Mouse (Mus musculus) kidney, postnatal 25 days (tissue): ENCODE results near the gene Gpr152.
"Not testable (repeated sequence)": the region's sequence is repeated elsewhere in the genome, so short reads cannot be mapped to it uniquely, and the experiment has no call there.

Experiments
- DNase-seq, 2 experiments: peaks; one replicate each; pipeline ENCODE4 v3.0.0; 2021; ENCODE audit warnings: mixed read lengths in 2 of 2

Gene Gpr152

DNA sequence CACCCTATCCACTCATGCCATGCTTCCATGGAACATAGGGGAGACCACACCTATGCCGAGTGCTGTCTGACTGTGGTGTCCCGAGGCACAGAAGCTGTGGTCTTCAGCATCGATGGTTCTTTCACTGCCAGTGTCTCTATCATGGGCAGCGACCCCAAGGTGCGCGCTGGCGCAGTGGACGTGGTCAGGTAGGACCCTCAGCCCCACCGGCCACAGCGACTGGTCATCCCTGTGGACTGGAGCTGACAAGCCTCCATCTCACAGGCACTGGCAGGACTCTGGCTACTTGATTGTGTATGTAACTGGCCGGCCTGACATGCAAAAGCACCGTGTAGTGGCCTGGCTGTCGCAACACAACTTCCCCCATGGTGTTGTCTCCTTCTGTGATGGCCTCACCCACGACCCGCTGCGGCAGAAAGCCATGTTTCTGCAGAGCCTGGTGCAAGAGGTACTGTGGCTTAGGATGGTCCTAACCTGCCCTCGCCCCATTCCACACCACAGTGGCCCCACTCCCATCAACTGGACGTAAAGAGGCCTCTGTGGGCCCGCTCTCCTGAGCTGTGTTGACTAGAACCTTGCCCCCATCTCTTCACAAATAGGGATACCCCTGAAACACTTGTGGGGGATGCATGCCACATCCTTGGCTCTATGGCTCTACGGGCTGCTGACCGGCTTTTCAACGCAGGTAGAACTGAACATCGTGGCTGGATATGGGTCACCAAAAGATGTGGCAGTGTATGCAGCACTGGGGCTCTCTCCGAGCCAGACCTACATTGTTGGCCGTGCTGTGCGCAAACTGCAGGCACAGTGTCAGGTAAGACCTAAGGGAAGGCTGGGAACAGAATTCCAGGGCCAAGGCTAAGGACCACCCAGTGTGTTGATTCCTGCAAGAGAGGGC lies 27.3 kb upstream of the Gpr152 start:
- DNase-seq = no peak

GRCm38 (mm10) chr19:4113186-4113805 lies 26.3 kb upstream of the Gpr152 start:
- DNase-seq = peak; percentile 91 to 93

GRCm38 (mm10) chr19:4113806-4114230 lies 25.8 kb upstream of the Gpr152 start:
- DNase-seq = peak; percentile 42 to 81

DNA sequence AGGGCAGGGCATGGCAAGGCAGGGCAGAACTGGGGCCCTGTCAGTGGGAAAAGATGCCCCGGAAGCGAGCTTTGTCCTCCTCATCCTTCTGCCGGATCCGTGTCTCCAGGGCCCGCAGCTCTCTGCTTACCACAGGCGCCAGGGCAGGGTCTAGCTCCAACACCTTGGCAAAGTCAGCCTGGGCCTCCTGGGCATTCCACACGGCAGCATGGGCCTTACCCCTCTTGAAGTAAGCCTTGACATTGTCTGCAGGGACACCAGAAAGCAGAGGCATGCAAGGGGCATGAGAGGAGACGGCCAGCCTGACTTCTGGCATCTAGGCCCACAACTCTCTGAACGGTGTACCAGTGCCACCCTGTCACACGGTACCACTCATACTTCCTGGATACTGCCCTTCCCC lies 25.0 kb upstream of the Gpr152 start:
- DNase-seq = peak in 1 of 2 experiments; percentile 35

DNA sequence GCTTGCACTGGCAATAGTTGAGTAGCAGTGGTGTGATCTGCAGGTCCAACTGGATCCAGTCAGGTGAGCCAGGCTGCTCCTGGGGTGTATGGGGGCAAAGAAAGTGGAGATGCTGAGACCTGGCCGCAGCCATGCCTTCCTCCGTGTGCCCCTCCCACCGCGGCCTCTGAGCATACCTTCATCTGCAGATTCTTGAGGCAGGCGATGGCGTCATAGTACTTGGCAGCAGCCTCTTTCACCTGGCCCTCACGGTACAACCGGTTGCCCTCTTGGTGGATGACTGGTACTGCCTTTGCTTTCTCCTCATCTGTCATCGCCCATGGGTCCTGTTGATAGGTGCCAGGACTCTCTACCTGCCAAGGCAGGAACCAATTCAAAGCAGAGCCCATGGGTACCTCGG lies 24.4 kb upstream of the Gpr152 start:
- DNase-seq = no peak

GRCm38 (mm10) chr19:4115816-4116215 lies 23.8 kb upstream of the Gpr152 start:
- no peak for DNase-seq

DNA sequence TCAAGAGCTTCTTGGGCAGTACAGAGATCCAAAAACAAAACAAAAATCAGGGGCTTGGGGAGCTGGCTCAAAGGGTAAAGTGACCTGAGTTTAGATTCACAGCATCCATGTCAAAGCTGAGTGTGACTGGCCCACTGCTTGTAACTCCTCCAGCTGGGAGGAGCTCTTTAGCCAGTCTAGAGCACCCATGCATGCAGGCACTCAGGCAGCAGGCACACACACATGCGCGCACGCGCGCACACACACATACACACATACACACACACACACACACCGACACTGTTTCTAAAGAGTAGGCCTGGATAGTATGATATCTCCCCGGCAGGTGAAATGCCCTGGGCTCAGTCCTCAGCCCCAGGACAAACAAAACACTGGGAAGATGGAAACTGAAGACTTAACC lies 22.6 kb upstream of the Gpr152 start:
- no peak for DNase-seq

DNA sequence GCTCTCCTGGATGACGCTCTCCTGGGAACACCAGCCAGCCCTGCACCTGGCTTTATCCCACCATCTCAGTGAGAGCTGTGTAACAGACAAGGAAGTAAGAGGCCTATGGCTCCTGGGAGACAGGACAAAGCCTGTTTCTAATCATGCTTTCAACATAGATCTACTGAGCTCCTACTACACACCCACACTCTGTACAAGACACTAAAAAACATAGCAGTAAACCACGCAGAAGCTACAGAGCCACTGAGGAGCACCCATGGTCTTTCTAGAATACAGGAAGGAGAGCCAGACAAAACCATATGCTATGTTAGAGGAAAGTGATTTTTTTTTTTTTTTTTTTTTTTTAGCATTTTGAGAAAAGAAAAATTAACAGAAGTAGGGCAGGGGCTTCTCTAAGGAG lies 21.2 kb upstream of the Gpr152 start:
- DNase-seq = no peak

DNA sequence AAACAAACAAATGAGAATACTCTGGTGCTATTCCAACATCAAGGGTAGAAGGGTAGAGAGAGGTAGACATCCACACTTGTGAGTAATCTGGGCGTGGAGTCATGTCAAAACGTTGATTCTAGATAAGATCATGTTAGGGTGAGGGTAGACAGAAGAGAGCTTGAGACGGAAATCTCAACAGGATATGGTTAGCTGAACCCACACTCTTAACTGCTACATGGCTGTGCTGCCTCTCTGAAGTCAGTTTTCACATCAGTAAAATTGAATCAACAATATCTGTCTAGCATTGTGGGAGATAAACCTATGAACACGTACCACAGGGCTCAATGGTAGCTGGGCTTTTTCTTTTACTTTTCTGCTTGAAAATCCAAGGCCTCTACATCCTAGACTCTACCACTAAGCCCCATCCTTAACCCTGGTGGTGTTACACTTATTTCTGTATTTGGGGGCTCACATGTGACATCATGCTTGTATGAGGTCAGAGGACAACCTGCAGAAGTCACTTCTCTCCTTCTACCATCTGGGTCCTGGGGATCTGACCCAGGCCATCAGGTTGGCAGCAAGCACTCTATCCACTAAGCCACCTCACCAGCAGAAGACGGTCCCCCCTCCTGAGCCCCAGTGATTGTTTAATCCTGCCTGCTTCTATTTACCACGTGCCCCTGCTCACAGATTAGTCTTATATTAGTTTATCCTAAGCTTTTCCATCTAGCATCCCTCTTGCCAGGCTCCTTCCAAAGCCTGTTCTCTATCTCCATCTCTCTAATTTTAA lies 19.7 kb upstream of the Gpr152 start:
- no peak for DNase-seq

DNA sequence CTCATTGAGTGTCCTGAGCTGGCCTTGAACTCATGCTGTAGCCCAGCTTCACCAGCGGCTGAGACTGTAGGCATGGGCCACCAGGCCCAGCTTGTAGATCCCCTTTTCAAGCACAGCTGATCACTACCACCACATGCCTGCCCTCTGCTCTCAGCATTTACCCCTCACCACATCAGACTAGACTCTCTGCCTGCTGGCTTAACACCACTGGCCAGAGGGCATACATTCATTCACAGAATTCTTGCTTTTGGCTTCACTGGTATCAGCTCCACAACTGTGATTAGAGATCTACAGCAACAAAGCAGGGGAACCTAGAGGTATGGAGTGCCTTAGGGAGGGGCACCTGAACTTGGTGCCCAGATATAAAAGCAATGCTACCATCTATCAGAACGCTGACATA lies 19.1 kb upstream of the Gpr152 start:
- DNase-seq = no peak

DNA sequence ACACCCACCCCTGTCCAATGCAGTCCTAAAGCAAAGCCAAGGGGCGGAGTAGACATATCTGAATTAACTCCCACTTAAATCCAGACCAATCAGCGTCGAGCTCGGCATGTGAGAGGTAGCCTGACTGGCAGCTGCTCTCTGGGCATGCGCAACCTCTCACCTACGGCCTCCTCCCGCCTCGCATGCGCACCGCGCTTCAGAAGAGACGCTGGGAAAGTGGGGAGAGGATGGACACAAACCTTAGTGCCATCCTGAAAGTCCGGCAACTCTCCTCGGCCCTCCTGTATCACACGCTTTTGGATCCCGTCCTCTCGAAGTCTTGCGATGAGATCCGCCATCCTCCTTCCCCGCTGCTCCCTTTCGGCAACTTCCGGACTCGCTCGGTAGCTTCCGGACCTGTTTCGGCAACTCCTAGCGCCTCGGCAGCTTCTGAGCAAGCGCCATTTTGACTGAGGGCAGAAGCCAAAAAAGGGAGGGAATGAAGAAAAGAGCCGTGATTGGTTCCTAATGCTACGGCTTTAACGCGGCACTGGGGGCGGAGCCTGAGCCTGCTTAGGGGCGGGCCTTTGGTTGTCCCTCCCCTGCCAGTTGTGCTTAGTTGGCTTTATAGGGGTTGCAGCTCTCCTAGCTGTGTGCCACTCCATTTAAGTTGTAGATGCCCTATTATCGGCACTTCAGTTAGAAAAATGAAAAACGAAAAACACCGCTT lies 18.3 kb upstream of the Gpr152 start:
- peak; percentile 98 to 100 for DNase-seq

DNA sequence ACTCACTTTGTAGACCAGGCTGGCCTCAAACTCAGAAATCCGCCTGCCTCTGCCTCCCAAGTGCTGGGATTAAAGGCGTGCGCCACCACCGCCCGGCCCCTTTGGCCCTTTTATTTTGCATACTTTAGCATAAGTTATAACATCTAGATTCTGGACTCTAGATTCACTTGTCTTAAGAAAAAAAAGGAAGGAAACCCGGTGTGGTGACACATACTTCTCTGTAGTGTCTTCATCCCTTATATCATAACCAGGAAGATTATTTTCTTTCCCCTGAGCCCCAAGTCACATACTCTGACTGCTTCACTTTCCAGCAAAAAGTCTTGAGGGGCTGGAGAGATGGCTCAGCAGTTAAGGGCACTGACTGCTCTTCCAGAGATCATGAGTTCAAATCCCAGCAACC lies 17.7 kb upstream of the Gpr152 start:
- DNase-seq = not testable (repeated sequence)

DNA sequence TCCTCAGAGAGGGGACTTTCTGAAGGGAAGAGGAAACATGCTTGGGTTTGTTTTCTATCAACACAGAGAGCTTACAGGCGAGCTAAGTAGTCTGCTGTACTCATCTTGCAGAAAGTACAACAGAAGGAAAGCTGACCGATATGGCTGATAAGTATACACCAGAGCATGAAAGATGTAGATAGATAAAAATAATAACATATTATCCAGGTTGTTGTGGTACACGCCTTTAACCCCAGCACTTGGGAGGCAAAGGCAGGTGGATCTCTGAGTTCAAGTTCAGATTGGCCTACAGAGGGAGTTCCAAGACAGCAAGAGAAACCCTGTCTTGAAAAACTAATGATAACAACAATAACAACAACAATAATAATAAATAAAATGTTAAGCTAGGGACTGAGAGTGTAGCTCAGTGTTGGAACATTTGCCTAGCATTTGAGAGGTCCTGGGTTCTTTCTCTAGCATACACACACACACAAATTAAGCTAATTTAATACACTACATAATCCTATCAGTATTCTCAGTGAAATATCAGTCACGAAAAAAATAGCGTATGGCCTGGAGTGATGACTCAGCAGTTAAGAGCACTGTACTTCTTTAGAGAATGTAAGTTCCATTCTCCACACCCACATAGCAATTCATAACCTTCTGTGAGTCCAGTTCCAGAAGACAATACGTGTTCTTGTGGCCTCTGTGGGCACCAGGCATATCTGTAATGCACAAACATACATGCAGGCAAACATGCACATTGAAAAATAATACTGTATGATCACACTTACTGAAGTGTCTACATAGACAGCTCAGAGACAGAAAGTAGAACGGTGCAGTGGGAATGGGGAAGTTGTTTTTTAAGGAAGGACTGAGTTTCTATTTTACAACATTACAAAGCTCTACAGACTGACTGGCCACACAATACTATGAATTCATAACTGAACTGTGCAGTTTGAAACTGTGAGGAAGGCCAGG lies 16.9 kb upstream of the Gpr152 start:
- DNase-seq = no peak

DNA sequence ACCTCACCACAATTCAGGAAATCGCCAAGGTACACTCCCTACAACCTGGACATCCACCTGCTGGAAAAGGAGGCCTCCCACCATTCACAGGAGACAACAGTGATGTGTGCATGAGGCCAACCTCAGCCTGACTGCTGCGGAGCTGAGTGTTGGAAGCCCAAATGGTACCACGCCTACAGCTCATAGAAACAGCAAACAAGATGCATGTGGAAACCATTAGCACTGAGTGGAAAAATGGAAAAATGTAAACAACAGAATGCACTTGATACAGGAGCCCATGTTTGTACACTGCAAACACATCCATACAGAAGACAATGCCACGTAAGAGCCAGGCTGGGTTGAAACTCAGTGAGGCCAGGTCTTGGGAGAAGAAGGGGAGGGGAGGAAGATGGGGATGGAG lies 15.2 kb upstream of the Gpr152 start:
- DNase-seq = no peak

- DNase-seq = not testable (repeated sequence)
These were observed 14.3 kb upstream of the Gpr152 start for GRCm38 (mm10) chr19:4125268-4125667.

DNA sequence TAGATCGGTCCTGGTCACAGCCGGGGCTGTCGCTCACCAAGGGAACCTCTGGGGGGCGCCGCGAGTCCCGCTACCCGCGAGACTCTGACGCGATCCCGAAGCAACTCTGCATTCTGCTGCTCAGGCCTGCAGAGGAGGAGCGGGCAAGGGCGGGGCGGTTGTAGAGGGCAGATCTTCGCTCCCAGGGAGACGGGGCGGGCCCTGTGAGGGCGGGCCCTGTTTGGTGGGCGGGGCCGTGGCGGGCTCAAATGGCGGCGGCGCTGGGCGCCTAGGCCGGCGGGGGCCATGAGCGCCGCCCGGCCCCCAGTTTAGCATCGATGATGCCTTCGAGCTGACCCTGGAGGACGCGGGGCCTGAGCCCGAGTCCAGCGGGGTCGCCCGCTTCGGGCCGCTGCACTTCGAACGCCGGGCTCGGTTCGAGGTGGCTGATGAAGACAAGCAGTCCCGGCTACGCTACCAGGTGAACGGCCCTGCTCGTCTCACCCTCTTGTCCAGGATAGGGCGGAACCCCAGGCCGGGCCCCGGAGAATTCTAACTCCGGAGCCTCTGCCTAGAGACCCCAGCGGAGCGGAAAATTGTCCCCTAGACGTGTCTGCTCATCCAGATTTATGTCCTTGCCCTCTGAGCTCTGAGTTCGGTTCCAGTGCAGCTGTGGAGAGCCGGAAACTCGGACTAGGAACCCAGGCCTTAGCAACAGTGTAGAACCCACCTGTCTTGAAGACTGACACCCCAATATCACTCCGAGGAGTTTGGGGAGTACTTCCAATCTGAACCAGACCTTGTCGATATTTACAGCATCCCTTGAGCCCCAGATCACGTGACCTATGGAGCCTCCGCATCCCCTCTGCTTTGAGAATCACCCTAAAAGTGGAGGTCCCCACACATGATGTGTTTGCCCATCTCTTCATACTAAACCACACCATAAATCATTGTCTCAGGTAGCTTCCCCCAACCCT lies 13.6 kb upstream of the Gpr152 start, which contains the start of gene Aip:
Gene Aip (minus strand): TSS at position 118 of the 956 bp plus-strand sequence.
- DNase-seq = peak; percentile 98 to 100

GRCm38 (mm10) chr19:4126759-4127495 lies 12.7 kb upstream of the Gpr152 start:
- peak in 1 of 2 experiments; percentile 18 for DNase-seq

GRCm38 (mm10) chr19:4129462-4129861 lies 10.1 kb upstream of the Gpr152 start:
- DNase-seq = no peak

DNA sequence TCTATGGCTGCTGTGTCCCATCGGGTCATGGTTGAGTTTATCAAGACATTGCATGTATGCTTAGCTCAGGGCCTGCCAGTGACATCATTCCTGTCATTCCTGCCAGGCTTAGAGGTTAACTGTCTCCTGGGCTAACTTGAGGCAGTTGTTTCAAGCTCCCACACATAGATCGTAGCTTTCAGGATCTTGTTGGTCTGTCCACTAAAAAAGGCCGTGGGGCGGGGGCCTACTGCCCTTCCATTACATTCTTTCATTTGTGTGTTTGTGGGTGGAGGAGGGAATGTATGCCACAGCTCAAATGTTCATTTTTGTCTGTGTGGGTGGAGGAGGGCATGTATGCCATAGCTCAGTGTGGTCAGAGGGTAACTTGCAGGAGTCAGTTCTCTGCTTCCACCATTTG lies 9.5 kb upstream of the Gpr152 start:
- DNase-seq = no peak

GRCm38 (mm10) chr19:4131075-4131474 lies 8.5 kb upstream of the Gpr152 start:
- no peak for DNase-seq
